Mouse (Mus musculus) large intestine, adult 2 months (tissue): ENCODE measurements around the gene Slc38a4. TPM values are rescaled to one million over a fixed set of nuclear protein-coding genes. Genes with fewer than 3 reads are reported as not detected.

ENCODE experiments used
- DNase-seq: peaks from one replicate; pipeline ENCODE4 v3.0.0-alpha.2; 2012; ENCODE audit warnings: low read depth, low spot score
- WGBS: fragments of 180-500 bp; shearing (Covaris S2); methylation state at CpG from one replicate; pipeline ENCODE4 v1.1.7; 2018; 5-methylcytosine and 5-hydroxymethylcytosine counted together
- polyA plus RNA-seq: library from polyadenylated mRNA; depleted of rRNA; stranded (reverse); fragments of >200 nt; gene quantifications from 2 replicates; pipeline ENCODE4 v1.2.3, GENCODE M21; 2012

Gene Slc38a4
- polyA plus RNA-seq, 1 experiment: 0.30 TPM

DNA sequence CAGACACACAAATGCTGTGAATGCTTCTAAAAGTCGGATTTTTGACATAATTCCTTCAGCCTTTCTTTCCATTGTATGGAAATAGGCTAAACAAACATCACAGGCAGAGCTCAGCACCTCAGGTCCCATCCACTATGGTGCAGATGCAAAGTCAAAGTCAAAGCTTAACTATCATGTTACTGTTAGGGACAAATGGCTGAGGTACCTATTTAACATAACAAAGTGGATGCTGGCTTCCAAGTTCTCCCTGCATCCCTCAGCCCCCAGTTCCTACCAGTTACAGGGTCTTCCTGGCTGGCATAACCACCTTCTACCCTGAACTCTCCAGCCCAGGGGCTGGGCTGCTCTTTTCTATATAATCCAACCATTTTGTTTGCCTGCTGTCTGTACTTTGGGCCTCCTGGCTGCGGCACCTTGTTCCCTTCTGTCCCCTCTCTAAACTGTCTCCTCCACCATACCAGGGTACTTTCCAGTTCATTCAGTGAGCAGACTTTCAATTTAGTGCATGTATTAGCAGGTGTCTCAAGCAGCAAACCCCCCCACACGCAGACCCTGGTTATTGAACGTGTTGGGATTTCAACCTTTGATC, 27.6 kb downstream of the Slc38a4 start:
- DNase-seq: no peak
- WGBS: 39% methylated on average over 4 of the region's 4 CpGs

DNA sequence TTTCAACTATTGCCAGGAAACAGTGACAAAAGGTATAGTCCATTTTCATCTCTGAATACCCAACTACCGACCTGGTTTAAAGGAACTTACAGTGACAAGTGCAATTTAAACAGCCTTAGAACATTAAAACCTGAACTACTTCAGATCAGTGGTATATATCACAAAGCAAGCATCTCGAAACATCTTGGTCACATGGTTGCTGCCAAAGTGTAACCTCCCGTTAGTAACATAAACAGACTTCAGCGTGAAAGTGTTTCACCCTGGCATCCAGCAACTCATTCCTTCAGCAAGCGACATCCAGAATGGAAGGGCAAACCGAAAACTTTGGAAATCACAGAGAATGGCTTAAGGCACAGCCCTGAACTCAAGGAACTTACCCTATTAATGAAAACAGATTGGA, 29.1 kb downstream of the Slc38a4 start:
- no peak for DNase-seq
- 72% methylated on average over 6 of the region's 6 CpGs for WGBS

- DNase-seq: no peak
- 65% methylated on average over 6 of the region's 6 CpGs for WGBS
Measured at GRCm38 (mm10) chr15:97022764-97023163, 33.0 kb downstream of the Slc38a4 start.

GRCm38 (mm10) chr15:97022213-97022612, 33.5 kb downstream of the Slc38a4 start:
- WGBS: 84% methylated on average over 2 of the region's 2 CpGs

DNA sequence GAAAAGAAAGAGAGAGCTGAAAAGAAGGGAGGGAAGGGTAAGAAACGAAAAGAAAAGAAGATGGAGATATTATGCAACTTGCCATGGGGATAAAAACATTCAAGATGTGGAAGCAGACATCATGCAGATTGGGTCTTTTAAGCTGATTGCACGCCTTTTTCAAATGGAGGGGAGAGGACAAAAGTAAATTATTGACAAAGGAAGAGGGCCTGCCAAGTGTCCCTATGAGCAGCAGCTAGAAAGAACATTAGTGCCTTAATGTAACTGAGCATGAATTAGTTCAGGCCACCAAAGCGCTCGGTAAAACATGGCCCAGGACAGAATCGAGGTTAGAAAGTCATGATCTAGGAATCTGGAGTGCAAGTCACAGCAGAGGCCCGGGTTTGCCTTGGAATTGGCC, 35.5 kb downstream of the Slc38a4 start:
- no peak for DNase-seq
- 64% methylated on average over 6 of the region's 6 CpGs for WGBS

More at GRCm38 (mm10) chr15:97022213-97022612, 33.5 kb downstream of the Slc38a4 start:
- no peak for DNase-seq

GRCm38 (mm10) chr15:97019323-97019722, 36.4 kb downstream of the Slc38a4 start:
- no peak for DNase-seq
- 38% methylated on average over 11 of the region's 11 CpGs for WGBS

- DNase-seq: no peak
- 84% methylated on average over 9 of the region's 9 CpGs for WGBS
Measured at GRCm38 (mm10) chr15:97017195-97017594, 38.6 kb downstream of the Slc38a4 start.

GRCm38 (mm10) chr15:97015036-97015596, 40.6 kb downstream of the Slc38a4 start:
- no peak for DNase-seq
- WGBS: 86% methylated on average over 12 of the region's 12 CpGs

- no peak for DNase-seq
- 52% methylated on average over 14 of the region's 14 CpGs for WGBS
Measured at GRCm38 (mm10) chr15:97011599-97012372, 44.0 kb downstream of the Slc38a4 start.

GRCm38 (mm10) chr15:97009271-97009670, 46.5 kb downstream of the Slc38a4 start:
- WGBS: 81% methylated on average over 3 of the region's 3 CpGs

GRCm38 (mm10) chr15:97005631-97006234, 50.0 kb downstream of the Slc38a4 start:
- WGBS: 89% methylated on average over 15 of the region's 15 CpGs
- no peak for DNase-seq

More at GRCm38 (mm10) chr15:97009271-97009670, 46.5 kb downstream of the Slc38a4 start:
- no peak for DNase-seq

DNA sequence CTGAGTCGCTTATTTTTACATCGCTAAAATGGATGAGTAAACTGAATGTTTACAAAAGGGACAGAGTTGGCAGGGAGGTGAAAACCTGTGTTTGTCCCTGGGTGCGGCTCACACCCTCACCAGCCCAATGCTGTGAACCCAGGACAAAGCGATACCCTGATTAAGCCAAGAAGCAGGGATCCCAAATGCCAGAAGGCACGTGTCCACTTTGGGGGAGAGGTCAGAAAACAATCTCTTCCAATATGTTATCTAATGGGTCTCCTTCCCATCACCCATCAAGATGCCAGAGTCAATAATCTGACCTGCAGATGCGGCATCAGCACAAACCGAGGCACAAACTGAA, 51.3 kb downstream of the Slc38a4 start:
- no peak for DNase-seq
- 49% methylated on average over 7 of the region's 7 CpGs for WGBS

GRCm38 (mm10) chr15:97003851-97004524, 51.8 kb downstream of the Slc38a4 start:
- DNase-seq: no peak
- WGBS: 52% methylated on average over 10 of the region's 10 CpGs

DNA sequence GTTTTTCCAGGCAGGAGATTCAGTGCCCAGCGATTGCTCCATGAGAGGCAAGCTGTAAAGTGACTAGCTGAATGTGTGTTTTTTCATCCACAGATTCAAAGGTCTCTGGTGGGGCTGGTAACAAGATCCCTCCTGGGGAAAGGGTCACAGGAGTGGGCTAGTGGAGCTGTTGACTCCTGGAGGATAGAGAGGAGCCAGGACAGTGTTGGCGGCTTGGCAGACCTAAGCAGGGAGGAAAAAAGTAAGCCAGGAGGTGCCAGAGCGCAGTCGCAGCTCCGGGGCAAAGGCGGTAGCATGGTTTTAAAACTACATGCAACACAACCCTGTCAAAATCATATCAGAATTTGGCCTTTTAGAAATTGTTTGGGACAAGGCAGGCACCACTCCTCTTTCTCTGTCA, 52.6 kb downstream of the Slc38a4 start:
- no peak for DNase-seq
- WGBS: 73% methylated on average over 6 of the region's 6 CpGs

DNA sequence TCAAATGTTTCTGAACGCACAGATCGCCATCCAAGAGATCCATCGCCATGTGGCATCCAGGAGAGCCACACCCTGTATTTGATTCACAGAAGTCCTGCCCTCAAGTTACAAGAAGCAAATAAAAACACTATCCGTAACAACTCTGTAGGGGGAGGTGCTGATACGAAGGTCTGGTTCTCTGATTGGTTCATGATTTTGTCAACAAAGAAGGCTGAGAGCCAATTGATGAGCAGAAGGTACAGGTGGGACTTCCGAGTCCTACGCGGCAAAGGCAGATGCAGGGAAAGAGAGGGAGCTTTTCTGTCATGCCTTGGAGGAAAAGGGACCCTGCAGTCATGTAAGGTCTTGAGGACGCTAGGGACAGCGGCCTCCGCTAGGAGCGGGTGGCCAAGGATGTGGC, 53.0 kb downstream of the Slc38a4 start:
- 78% methylated on average over 12 of the region's 12 CpGs for WGBS
- DNase-seq: no peak

- DNase-seq: no peak
- 87% methylated on average over 7 of the region's 7 CpGs for WGBS
Measured at GRCm38 (mm10) chr15:97001886-97002285, 53.9 kb downstream of the Slc38a4 start.

DNA sequence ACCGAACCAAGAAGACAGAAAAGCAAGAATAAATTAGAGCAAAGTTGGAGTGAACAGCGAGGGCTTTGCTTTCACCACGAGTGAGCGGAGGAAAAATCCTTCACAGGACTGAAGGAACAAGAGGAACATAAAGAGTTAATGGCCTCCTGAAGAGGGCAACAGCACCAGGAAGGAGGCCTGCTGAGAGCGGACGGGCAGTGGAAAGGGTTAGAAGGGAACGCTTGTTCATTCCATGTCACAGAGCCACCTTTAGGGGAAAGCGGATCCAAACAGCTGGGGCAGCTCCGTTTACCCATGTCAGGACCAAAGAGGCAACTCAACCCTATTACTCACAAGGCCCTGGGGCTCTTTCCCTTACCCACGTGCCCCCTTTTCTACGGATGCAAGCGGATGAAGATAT, 54.3 kb downstream of the Slc38a4 start:
- no peak for DNase-seq
- WGBS: 83% methylated on average over 12 of the region's 12 CpGs

DNA sequence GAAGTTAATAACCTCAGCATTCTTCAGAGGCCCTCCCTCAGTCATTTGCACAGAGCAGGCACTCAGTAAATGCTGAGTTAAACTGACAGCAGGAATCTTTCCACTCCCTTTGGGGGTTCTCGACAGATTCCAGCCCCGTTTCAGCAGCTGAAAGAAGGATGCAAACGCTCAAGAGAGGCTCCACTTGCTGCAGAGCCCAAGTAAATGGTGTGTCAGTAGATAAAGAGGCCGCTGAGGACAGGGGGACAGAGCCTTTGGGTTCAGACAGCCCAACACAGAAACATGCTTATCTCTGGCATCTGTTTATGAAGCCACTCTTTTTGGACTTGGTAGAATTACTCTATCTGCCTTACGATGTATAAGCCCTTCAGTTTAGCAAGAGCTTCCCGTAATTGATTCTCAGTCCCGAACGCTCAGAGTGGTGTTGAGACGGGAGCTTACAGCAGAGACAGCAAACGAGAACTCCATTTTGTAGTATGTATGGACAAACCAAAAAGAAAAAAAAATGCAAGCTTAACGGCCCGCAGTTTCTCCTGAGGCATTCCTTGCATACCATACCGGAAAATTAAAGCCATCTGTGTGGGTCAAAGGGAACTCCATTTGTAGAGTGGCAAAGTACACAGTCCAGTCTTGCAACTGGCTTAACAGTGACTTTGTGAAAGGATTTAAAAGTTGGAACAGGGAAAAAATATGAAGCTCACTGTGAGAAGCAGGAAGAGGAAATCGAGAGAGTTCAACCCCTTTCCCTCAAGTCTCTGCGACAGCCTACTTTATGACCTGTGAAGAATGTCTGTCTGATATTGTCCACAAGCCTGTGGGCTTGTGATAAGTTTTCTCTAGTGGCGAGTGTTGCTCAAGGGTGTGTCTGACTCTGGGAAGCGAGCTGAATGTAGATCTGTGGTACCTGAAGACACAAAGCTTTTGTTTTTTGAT, 55.2 kb downstream of the Slc38a4 start:
- DNase-seq: no peak
- 31% methylated on average over 17 of the region's 17 CpGs for WGBS

- no peak for DNase-seq
- 93% methylated on average over 12 of the region's 12 CpGs for WGBS
Measured at GRCm38 (mm10) chr15:96999401-96999800, 56.4 kb downstream of the Slc38a4 start.
